Mouse (Mus musculus): ENCODE measurements around the gene Krt34. TPM values are rescaled to one million over a fixed set of nuclear protein-coding genes. Genes with fewer than 3 reads are reported as not detected.
A peak's percentile ranks its signal among the peaks of the same experiment; 100 is the strongest.

The Krt34 gene
- total RNA-seq, 1 experiment, result not detected

DNA sequence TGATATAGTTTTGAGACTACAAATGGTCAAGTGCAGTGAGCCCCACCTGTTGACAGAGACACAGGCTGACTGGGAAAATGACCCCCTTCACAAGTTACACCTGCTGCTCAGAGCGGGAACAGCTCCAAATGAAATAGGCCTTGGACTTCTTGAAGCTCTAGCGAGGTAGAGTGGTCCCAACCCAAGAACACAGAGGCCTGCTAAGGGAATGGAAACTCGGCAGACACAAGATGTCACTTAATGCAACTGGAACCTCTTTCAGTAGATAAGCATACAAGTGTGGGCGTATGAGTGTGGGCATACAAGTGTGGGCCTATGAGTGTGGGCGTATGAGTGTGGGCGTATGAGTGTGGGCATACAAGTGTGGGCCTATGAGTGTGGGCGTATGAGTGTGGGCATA lies 42.3 kb downstream of the Krt34 start:
- TF ChIP-seq ZNF384 (IDR thresholded peaks at IDR 0.05; ENCODE audit: low read depth, low read length), result no peak
- TF ChIP-seq HCFC1 (IDR thresholded peaks at IDR 0.05; ENCODE audit: borderline replicate concordance, insufficient read depth, low read length), result no peak
- in situ Hi-C loops (cut with MboI; ENCODE audit: low sequenced_read_pairs in 2 of 2, unreplicated experiment in 2 of 2), result no loop called here
- DNase-seq (ENCODE audit: low read depth, low spot score), result no peak
- H3K9me3 ChIP-seq (ENCODE audit: control insufficient read depth, insufficient read depth, low read depth, low read length), result no peaks in the 10 kb centered on the region
- no peak overlapping the region for H3K4me3 ChIP-seq (ENCODE audit: insufficient read depth in 1 of 2, low read depth in 1 of 2, low read length in 2 of 2, poor library complexity in 1 of 2, severe bottlenecking in 1 of 2)
- no peaks in the 10 kb centered on the region for H3K4me1 ChIP-seq (ENCODE audit: control insufficient read depth in 2 of 2, insufficient read depth in 2 of 2, low read length in 2 of 2, poor library complexity in 1 of 2)
- no peak overlapping the region for H3K27ac ChIP-seq (ENCODE audit: insufficient read depth, low read depth, low read length, poor library complexity, severe bottlenecking)
- no peaks in the 10 kb centered on the region for H3K36me3 ChIP-seq (ENCODE audit: control insufficient read depth, insufficient read depth, low read length, poor library complexity, severe bottlenecking)
- H3K9ac ChIP-seq (ENCODE audit: insufficient read depth, low read depth, low read length, poor library complexity, severe bottlenecking), result no peak overlapping the region

DNA sequence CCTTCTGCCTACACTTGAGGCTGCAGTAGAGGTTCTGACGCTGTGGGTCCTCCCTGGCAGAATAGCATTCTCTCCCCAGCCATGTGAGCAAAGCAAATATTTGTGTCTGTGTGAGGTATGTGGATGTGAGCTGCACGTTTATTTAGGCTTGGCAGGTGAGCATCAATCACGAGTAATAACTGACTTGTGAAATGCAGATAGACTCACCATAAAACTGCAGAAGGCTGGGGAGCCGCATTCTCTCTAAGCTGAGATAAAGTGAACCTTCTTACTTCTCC lies 47.0 kb downstream of the Krt34 start:
- Histone ChIP-seq H3K36me3 (ENCODE audit: control insufficient read depth, insufficient read depth, low read length, poor library complexity, severe bottlenecking) (no peaks in the 10 kb centered on the region), H3K4me1 (ENCODE audit: control insufficient read depth in 2 of 2, insufficient read depth in 2 of 2, low read length in 2 of 2, poor library complexity in 1 of 2) (no peaks in the 10 kb centered on the region), H3K4me3 (ENCODE audit: insufficient read depth in 1 of 2, low read depth in 1 of 2, low read length in 2 of 2, poor library complexity in 1 of 2, severe bottlenecking in 1 of 2) (no peak overlapping the region), H3K9ac (ENCODE audit: insufficient read depth, low read depth, low read length, poor library complexity, severe bottlenecking) (no peak overlapping the region), H3K27ac (ENCODE audit: insufficient read depth, low read depth, low read length, poor library complexity, severe bottlenecking) (no peak overlapping the region), H3K9me3 (ENCODE audit: control insufficient read depth, insufficient read depth, low read depth, low read length) (no peaks in the 10 kb centered on the region)
- in situ Hi-C loops (cut with MboI; ENCODE audit: low sequenced_read_pairs in 2 of 2, unreplicated experiment in 2 of 2), result no loop called here
- DNase-seq (ENCODE audit: low read depth, low spot score), result no peak
- TF ChIP-seq CHD2 (IDR thresholded peaks at IDR 0.05; ENCODE audit: low read depth, low read length) (no peak), HCFC1 (IDR thresholded peaks at IDR 0.05; ENCODE audit: borderline replicate concordance, insufficient read depth, low read length) (no peak), MAFK (IDR thresholded peaks at IDR 0.05; ENCODE audit: insufficient read depth, low read depth, low read length) (no peak), ZC3H11A (IDR thresholded peaks at IDR 0.05; ENCODE audit: borderline replicate concordance, low read depth, low read length) (no peak), ZNF384 (IDR thresholded peaks at IDR 0.05; ENCODE audit: low read depth, low read length) (no peak)

DNA sequence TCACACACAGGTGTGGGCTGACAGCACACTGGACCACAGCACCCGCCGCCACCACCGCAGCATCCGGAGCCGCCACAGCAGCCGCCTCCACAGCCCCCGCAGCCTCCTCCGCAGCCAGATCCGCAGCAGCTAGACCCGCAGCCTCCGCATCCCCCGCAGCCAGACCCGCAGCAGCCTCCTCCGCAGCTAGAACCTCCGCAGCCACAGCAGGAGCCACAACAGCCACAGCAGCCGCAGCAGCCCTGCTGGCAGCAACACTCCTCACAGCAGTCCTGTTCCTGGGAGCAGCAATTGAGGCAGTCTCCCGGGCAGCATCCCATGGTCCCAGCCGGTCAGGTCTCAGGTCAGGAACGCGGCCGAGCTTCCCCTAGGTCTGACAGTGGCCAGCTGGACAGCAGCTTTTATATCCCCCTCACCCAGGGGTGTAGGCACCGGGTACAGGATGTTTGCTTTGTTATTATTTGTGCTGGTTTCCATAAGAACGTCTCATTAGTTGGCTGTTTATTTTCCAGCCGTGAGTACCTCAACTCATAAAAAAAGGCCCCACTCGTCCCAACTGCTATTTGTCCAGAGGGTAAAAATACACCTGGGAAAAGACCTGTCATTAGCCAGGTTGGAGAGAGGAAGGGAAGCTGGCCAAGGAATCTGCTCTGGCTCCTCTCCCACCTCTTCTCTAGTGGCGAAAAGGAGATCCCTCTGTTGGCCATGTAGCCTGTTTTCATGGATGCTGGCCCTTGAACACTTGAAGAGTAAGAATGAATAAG lies 47.6 kb downstream of the Krt34 start, which contains the start of gene Krtap17-1:
Gene Krtap17-1 (minus strand): TSS at position 375 of the 764 bp plus-strand sequence.
- in situ Hi-C loops (cut with MboI; ENCODE audit: low sequenced_read_pairs in 2 of 2, unreplicated experiment in 2 of 2), result no loop called here
- Histone ChIP-seq H3K4me3 (ENCODE audit: insufficient read depth in 1 of 2, low read depth in 1 of 2, low read length in 2 of 2, poor library complexity in 1 of 2, severe bottlenecking in 1 of 2) (peak within 1 kb of the TSS; percentile 32 to 62; a peak in 3 of 4 replicates), H3K27ac (ENCODE audit: insufficient read depth, low read depth, low read length, poor library complexity, severe bottlenecking) (no peak within 1 kb of the TSS), H3K4me1 (ENCODE audit: control insufficient read depth in 2 of 2, insufficient read depth in 2 of 2, low read length in 2 of 2, poor library complexity in 1 of 2) (no peaks in the 10 kb centered on the region), H3K9ac (ENCODE audit: insufficient read depth, low read depth, low read length, poor library complexity, severe bottlenecking) (peak within 1 kb of the TSS; percentile 44; the same call in 1 of the 2 replicates), H3K9me3 (ENCODE audit: control insufficient read depth, insufficient read depth, low read depth, low read length) (no peaks in the 10 kb centered on the region), H3K36me3 (ENCODE audit: control insufficient read depth, insufficient read depth, low read length, poor library complexity, severe bottlenecking) (no peaks in the 10 kb centered on the region)
- TF ChIP-seq MAFK (IDR thresholded peaks at IDR 0.05; ENCODE audit: insufficient read depth, low read depth, low read length) (no peak), CHD2 (IDR thresholded peaks at IDR 0.05; ENCODE audit: low read depth, low read length) (no peak), ZNF384 (IDR thresholded peaks at IDR 0.05; ENCODE audit: low read depth, low read length) (no peak), ZC3H11A (IDR thresholded peaks at IDR 0.05; ENCODE audit: borderline replicate concordance, low read depth, low read length) (no peak), HCFC1 (IDR thresholded peaks at IDR 0.05; ENCODE audit: borderline replicate concordance, insufficient read depth, low read length) (no peak)
- DNase-seq (ENCODE audit: low read depth, low spot score), result no peak

DNA sequence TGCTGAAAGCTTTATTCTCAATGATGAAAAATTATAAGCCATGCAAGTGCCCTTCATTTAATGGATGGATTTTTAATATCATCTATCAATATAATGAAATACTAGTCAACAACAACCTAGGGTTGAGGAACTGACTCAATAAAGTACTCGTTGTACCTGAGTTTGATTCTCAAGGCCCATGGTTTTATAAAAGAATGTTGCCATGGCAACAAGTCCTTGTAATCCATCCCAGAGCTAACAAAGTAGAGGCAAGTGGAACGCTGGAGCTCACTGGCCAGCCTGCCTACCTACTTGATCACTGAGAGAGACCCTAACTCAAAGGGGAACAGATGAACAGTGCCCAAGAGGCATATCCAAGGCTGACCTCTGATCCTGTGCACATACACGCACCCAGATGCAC lies 50.8 kb downstream of the Krt34 start:
- in situ Hi-C loops (cut with MboI; ENCODE audit: low sequenced_read_pairs in 2 of 2, unreplicated experiment in 2 of 2), result no loop called here
- H3K9me3 ChIP-seq (ENCODE audit: control insufficient read depth, insufficient read depth, low read depth, low read length), result no peaks in the 10 kb centered on the region
- no peak overlapping the region for H3K4me3 ChIP-seq (ENCODE audit: insufficient read depth in 1 of 2, low read depth in 1 of 2, low read length in 2 of 2, poor library complexity in 1 of 2, severe bottlenecking in 1 of 2)
- no peak overlapping the region for H3K9ac ChIP-seq (ENCODE audit: insufficient read depth, low read depth, low read length, poor library complexity, severe bottlenecking)
- no peak for TF ChIP-seq HCFC1 (IDR thresholded peaks at IDR 0.05; ENCODE audit: borderline replicate concordance, insufficient read depth, low read length)
- no peak for TF ChIP-seq CHD2 (IDR thresholded peaks at IDR 0.05; ENCODE audit: low read depth, low read length)
- no peak for TF ChIP-seq MAFK (IDR thresholded peaks at IDR 0.05; ENCODE audit: insufficient read depth, low read depth, low read length)
- TF ChIP-seq ZNF384 (IDR thresholded peaks at IDR 0.05; ENCODE audit: low read depth, low read length), result no peak
- no peak for TF ChIP-seq ZC3H11A (IDR thresholded peaks at IDR 0.05; ENCODE audit: borderline replicate concordance, low read depth, low read length)
- no peak for DNase-seq (ENCODE audit: low read depth, low spot score)
- no peaks in the 10 kb centered on the region for H3K4me1 ChIP-seq (ENCODE audit: control insufficient read depth in 2 of 2, insufficient read depth in 2 of 2, low read length in 2 of 2, poor library complexity in 1 of 2)
- H3K36me3 ChIP-seq (ENCODE audit: control insufficient read depth, insufficient read depth, low read length, poor library complexity, severe bottlenecking), result no peaks in the 10 kb centered on the region
- no peak overlapping the region for H3K27ac ChIP-seq (ENCODE audit: insufficient read depth, low read depth, low read length, poor library complexity, severe bottlenecking)

Measured in ES-E14 (cell line).